21 mouse cellular contexts compared by ENCODE assay signal in the genomic region with DNA sequence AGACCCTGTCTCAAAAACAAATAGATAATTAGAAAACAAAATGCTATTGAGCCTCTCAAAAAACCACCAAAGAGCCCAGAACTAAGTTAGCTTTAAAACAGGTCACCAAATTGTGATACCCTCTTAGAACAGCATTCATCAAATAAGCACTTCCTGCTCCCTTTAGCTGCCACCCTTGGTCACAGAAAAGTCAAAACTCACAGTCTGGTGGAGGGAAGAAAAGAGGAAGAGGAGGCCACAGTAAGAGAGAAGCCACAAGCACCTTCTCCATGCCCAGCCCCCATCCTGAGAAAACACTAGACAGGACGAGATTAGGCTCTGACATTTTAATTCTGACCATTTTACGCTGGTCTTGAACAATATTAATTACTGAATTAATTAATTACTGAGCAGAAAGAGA.
A peak's percentile ranks its signal among the peaks of the same experiment; 100 is the strongest.
DNase-seq lines count a peak whose midpoint lies in the region; ATAC-seq and TF ChIP-seq lines count a peak whose summit lies in the region.
"Had no signal": no experiment of that assay in that cellular context is flagged by ENCODE, and none has a peak within 500 bp of the region (broad histone marks: within the 10 kb centered on the region; RNA-seq: fewer than 3 reads in every experiment).

No protein-coding gene starts in this region.

- no peaks in the 10 kb centered on the region for H3K27me3 ChIP-seq in MEL (ENCODE audit: control insufficient read depth in 1 of 2, insufficient read depth in 2 of 2, low read length in 2 of 2)
- H3K27me3 ChIP-seq: embryonic facial prominence, embryonic 12.5 days; forebrain, embryonic 15.5 days; hindbrain, embryonic 13.5 days; Patski had no signal

- no peak overlapping the region for H3K9ac ChIP-seq in MEL (ENCODE audit: control insufficient read depth, low read depth, low read length, poor library complexity, severe bottlenecking)
- H3K9ac ChIP-seq: embryonic facial prominence, embryonic 12.5 days; forebrain, embryonic 15.5 days; hindbrain, embryonic 13.5 days had no signal

- no peak for TF ChIP-seq CTCF in MEL (IDR thresholded peaks at IDR 0.05 in 2 of 3, conservative IDR thresholded peaks at IDR 0.05 in 1 of 3; ENCODE audit: control insufficient read depth in 1 of 3, insufficient read depth in 1 of 3, low read depth in 2 of 3, low read length in 3 of 3, poor library complexity in 1 of 3, severe bottlenecking in 1 of 3)

- no peaks in the 10 kb centered on the region for H3K4me1 ChIP-seq in MEL (ENCODE audit: control insufficient read depth in 1 of 2, insufficient read depth in 2 of 2, low read length in 2 of 2)

- H3K9me3 ChIP-seq in MEL (replicated peaks; ENCODE audit: insufficient read depth, low read length): no peaks in the 10 kb centered on the region
- H3K9me3 ChIP-seq: embryonic facial prominence, embryonic 12.5 days; forebrain, embryonic 15.5 days; G1E; heart, embryonic 10.5 days; hindbrain, embryonic 13.5 days had no signal

- TF ChIP-seq RAD21 in MEL (IDR thresholded peaks at IDR 0.05; ENCODE audit: low read depth, low read length): no peak

- no peak for TF ChIP-seq EP300 in MEL (IDR thresholded peaks at IDR 0.05; ENCODE audit: low read depth in 1 of 2, low read length in 2 of 2)

- DNase-seq in 416B (ENCODE audit: low read depth): peak; percentile 13
- peak; percentile 4 for DNase-seq in MEL (ENCODE audit: low read depth, low spot score)
- DNase-seq in layer of hippocampus, adult 9-10 months (ENCODE audit: low spot score): no peak
- no peak for DNase-seq in frontal cortex, postnatal 10 days (ENCODE audit: low spot score in 2 of 2)
- DNase-seq: adrenal gland, postnatal 25 days; cerebellum, adult 2 months; cerebellum, postnatal 10 days; embryo, embryonic 11 days; gastrocnemius, postnatal 14 days; heart, postnatal 10 days; heart, postnatal 4 days had no signal

- H3K79me2 ChIP-seq in MEL (ENCODE audit: control insufficient read depth, insufficient read depth, low read length, poor library complexity): no peaks in the 10 kb centered on the region

- peak; percentile 86 for ATAC-seq in granulocyte monocyte progenitor cell, adult 5-6 weeks (replicated peaks; ENCODE audit: poor library complexity, severe bottlenecking)
- ATAC-seq in neutrophil, adult 5-6 weeks (ENCODE audit: extremely low read depth, insufficient number of reproducible peaks, low FRiP score, poor library complexity, severe bottlenecking): 0 out of 2 replicates have a peak, but pooled peaks have one; percentile 39
- ATAC-seq: activated CD4-positive, CD25-positive, alpha-beta regulatory T cell, adult 4 months; forebrain, embryonic 15.5 days; hindbrain, postnatal 0 days; Patski had no signal

- TF ChIP-seq POLR2A in MEL (IDR thresholded peaks at IDR 0.05; ENCODE audit: control insufficient read depth in 1 of 2, insufficient read depth in 1 of 2, low read depth in 1 of 2, low read length in 2 of 2, poor library complexity in 1 of 2): no peak

- no peaks in the 10 kb centered on the region for H3K36me3 ChIP-seq in MEL (ENCODE audit: control insufficient read depth in 1 of 2, insufficient read depth in 2 of 2, low read length in 2 of 2)
- H3K36me3 ChIP-seq: embryonic facial prominence, embryonic 12.5 days; forebrain, embryonic 15.5 days; G1E; heart, embryonic 10.5 days; hindbrain, embryonic 13.5 days had no signal

- H3K27ac ChIP-seq in MEL (ENCODE audit: control insufficient read depth, low read depth, low read length): no peak overlapping the region
- H3K27ac ChIP-seq: embryonic facial prominence, embryonic 12.5 days; heart, embryonic 10.5 days; hindbrain, embryonic 13.5 days; hindbrain, postnatal 0 days had no signal

- no peak overlapping the region for H3K4me3 ChIP-seq in MEL (ENCODE audit: control insufficient read depth in 1 of 2, insufficient read depth in 1 of 2, low read depth in 2 of 2, low read length in 2 of 2)
- H3K4me3 ChIP-seq: embryonic facial prominence, embryonic 12.5 days; forebrain, embryonic 15.5 days; heart, embryonic 10.5 days; hindbrain, embryonic 13.5 days had no signal

TF ChIP-seq in MEL, 35 proteins besides CTCF, POLR2A, EP300 and RAD21:
- TF ChIP-seq NELFE (IDR thresholded peaks at IDR 0.05; ENCODE audit: low read depth, low read length) (no peak), ZKSCAN1 (IDR thresholded peaks at IDR 0.05; ENCODE audit: low read depth, low read length) (no peak), MAX (IDR thresholded peaks at IDR 0.05; ENCODE audit: low read length) (no peak), ZMIZ1 (IDR thresholded peaks at IDR 0.05; ENCODE audit: low read depth, low read length) (no peak), MYB (IDR thresholded peaks at IDR 0.05; ENCODE audit: low read depth, low read length) (no peak), SIN3A (IDR thresholded peaks at IDR 0.05; ENCODE audit: low read length) (no peak), POLR2AphosphoS2 (IDR thresholded peaks at IDR 0.05; ENCODE audit: low read length) (no peak), BHLHE40 (IDR thresholded peaks at IDR 0.05; ENCODE audit: borderline replicate concordance, low read depth, low read length) (no peak), HCFC1 (IDR thresholded peaks at IDR 0.05; ENCODE audit: low read depth, low read length) (no peak), CHD2 (IDR thresholded peaks at IDR 0.05; ENCODE audit: low read length) (no peak), POLR2AphosphoS5 (IDR thresholded peaks at IDR 0.05; ENCODE audit: borderline replicate concordance, low read depth, low read length) (no peak), MAFK (IDR thresholded peaks at IDR 0.05; ENCODE audit: borderline replicate concordance, low read depth, low read length) (no peak), MEF2A (IDR thresholded peaks at IDR 0.05; ENCODE audit: extremely low read depth, insufficient replicate concordance, low read depth, low read length, poor library complexity, severe bottlenecking) (no peak), KAT2A (conservative IDR thresholded peaks at IDR 0.05; ENCODE audit: low read depth, low read length) (no peak)
TF ChIP-seq in MEL: peak in this region for 0.

Comparison
In these comparisons a context has a peak if more than half of its experiments do, and no peak if none do; other contexts are left out.
1. DNase-seq: peak in 416B (single experiment) and MEL (single experiment); none in layer of hippocampus, adult 9-10 months (single experiment) and frontal cortex, postnatal 10 days (0 of 2).